ENCODE assay signal across 8 mouse cellular contexts in the genomic region with DNA sequence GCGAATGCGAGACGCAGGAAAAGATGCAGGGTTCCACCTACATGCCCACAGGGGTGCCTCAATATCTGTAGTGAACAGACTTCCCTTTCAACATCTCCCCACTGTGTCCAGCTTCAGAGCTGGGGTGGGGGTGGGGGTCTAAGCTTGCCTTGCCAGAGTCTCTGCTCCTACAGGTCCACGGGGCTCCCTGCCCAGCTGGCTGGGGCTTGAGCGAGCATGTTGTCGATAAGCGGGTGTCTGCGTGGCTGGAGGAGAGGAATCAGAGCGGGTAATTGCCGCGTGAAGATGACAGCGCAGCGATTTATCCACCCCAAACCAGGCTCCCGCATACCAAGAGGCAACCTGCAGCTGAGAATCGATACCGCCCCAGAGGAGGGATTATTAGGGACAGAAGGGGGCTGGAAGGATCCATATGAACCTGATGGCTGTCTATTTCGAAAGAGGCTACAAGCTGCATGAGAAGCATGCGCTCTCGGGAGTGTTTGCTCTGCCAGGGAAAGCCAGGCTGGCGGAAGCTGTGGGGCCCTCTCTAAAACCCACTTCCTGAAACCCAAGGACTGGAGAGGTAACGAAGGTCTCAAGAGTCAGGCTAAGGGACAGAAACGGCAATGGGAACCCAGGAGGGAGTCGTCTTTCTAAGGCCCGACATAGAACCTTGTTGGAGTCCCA.
DNase-seq lines count a peak whose midpoint lies in the region; ATAC-seq lines count a peak whose summit lies in the region.

No protein-coding gene starts in this region.

- peak overlapping the region; percentile 40 for H3K4me3 ChIP-seq in heart, embryonic 10.5 days
- H3K4me3 ChIP-seq in intestine, embryonic 14.5 days (ENCODE audit: low read depth, low read length) = no peak overlapping the region
- no peak overlapping the region for H3K4me3 ChIP-seq in midbrain, embryonic 13.5 days (replicated peaks)

- peak overlapping the region; percentile 1; the same call in 1 of the 2 replicates for H3K9ac ChIP-seq in intestine, embryonic 14.5 days (ENCODE audit: low read length)
- H3K9ac ChIP-seq in midbrain, embryonic 13.5 days (replicated peaks) = no peak overlapping the region

- no peaks in the 10 kb centered on the region for H3K9me3 ChIP-seq in heart, embryonic 10.5 days
- H3K9me3 ChIP-seq in intestine, embryonic 14.5 days (ENCODE audit: control insufficient read depth, low read length) = no peaks in the 10 kb centered on the region
- no peaks in the 10 kb centered on the region for H3K9me3 ChIP-seq in midbrain, embryonic 13.5 days

- H3K4me1 ChIP-seq in heart, embryonic 10.5 days = peaks cover 32% of the 10 kb centered on the region
- H3K4me1 ChIP-seq in intestine, embryonic 14.5 days (replicated peaks; ENCODE audit: control insufficient read depth, insufficient read depth, low read length) = peaks cover 11% of the 10 kb centered on the region; the same call in 1 of the 2 replicates
- H3K4me1 ChIP-seq in midbrain, embryonic 13.5 days (replicated peaks) = peaks cover 20% of the 10 kb centered on the region

- H3K27ac ChIP-seq in heart, embryonic 10.5 days = peak overlapping the region; percentile 49; the same call in 1 of the 2 replicates
- no peak overlapping the region for H3K27ac ChIP-seq in intestine, embryonic 14.5 days (ENCODE audit: low read depth)
- H3K27ac ChIP-seq in midbrain, embryonic 13.5 days = peak overlapping the region; percentile 41; the same call in 1 of the 2 replicates

- H3K27me3 ChIP-seq in heart, embryonic 10.5 days (ENCODE audit: insufficient read depth, poor library complexity, severe bottlenecking) = peaks cover 13% of the 10 kb centered on the region
- no peaks in the 10 kb centered on the region for H3K27me3 ChIP-seq in intestine, embryonic 14.5 days (replicated peaks; ENCODE audit: control insufficient read depth, insufficient read depth, low read length)
- no peaks in the 10 kb centered on the region; the same call in none of the 2 replicates for H3K27me3 ChIP-seq in midbrain, embryonic 13.5 days

- peak; percentile 63 for ATAC-seq in activated CD4-positive, CD25-positive, alpha-beta regulatory T cell, adult 4 months
- ATAC-seq in intestine, embryonic 14.5 days (replicated peaks; ENCODE audit: low FRiP score, low TSS enrichment, low read depth) = no peak
- ATAC-seq in midbrain, embryonic 13.5 days = peak; percentile 55; the same call in 1 of the 2 replicates
- ATAC-seq in erythroblast, adult 5-6 weeks (replicated peaks; ENCODE audit: low FRiP score, poor library complexity, severe bottlenecking) = no peak

- DNase-seq in heart, embryonic 10.5 days (ENCODE audit: low spot score) = no peak
- DNase-seq in heart, postnatal 36 days = no peak
- no peak for DNase-seq in intestine, embryonic 14.5 days (ENCODE audit: low spot score)
- DNase-seq in left cerebral cortex, postnatal 36 days (ENCODE audit: low spot score in 2 of 2) = no peak
- DNase-seq in frontal cortex, adult 2 months (ENCODE audit: extremely low spot score in 1 of 2, low spot score in 1 of 2) = no peak

- 48% methylated on average over 24 of the region's 24 CpGs for WGBS in heart, embryonic 10.5 days
- 36% methylated on average over 24 of the region's 24 CpGs for WGBS in intestine, embryonic 14.5 days
- WGBS in midbrain, embryonic 13.5 days = 43% methylated on average over 24 of the region's 24 CpGs

- H3K4me2 ChIP-seq in intestine, embryonic 14.5 days (ENCODE audit: low read length) = peak overlapping the region; percentile 30; the same call in 1 of the 2 replicates
- H3K4me2 ChIP-seq in midbrain, embryonic 13.5 days (replicated peaks) = peak overlapping the region; percentile 27

- no peaks in the 10 kb centered on the region for H3K36me3 ChIP-seq in heart, embryonic 10.5 days
- no peaks in the 10 kb centered on the region for H3K36me3 ChIP-seq in intestine, embryonic 14.5 days (ENCODE audit: control insufficient read depth, insufficient read depth, low read length)
- no peaks in the 10 kb centered on the region for H3K36me3 ChIP-seq in midbrain, embryonic 13.5 days

- intact Hi-C loops in heart, postnatal 36 days (cut with DNase I) = no loop called here
- intact Hi-C loops in left cerebral cortex, postnatal 36 days (cut with DNase I) = no loop called here

Comparison
In these comparisons a context has a peak if more than half of its experiments do, and no peak if none do; other contexts are left out.
1. ATAC-seq: peak in activated CD4-positive, CD25-positive, alpha-beta regulatory T cell, adult 4 months (single experiment) and midbrain, embryonic 13.5 days (single experiment); none in intestine, embryonic 14.5 days (single experiment) and erythroblast, adult 5-6 weeks (single experiment).